Mouse (Mus musculus) ES-E14 (cell line): ENCODE data around the gene Uxt. TPM values are rescaled to one million over a fixed set of nuclear protein-coding genes. Genes with fewer than 3 reads are reported as not detected.

Experiments
- DNase-seq: peaks from one replicate; pipeline ENCODE4 v3.0.0-alpha.2; 2013; ENCODE audit warnings: low read depth, low spot score
- H3K27ac ChIP-seq: 2 replicates; pipeline ENCODE4 v1.5.1; 2012; ENCODE audit warnings: low read depth, mild to moderate bottlenecking, low read length, moderate library complexity, mixed read lengths; ENCODE audit not compliant: poor library complexity, insufficient read depth, severe bottlenecking
- H3K36me3 ChIP-seq: 2 replicates; pipeline ENCODE4 v1.6.1; 2012; ENCODE audit warnings: mild to moderate bottlenecking, low read length, moderate library complexity, mixed read lengths; ENCODE audit not compliant: control insufficient read depth, poor library complexity, insufficient read depth, severe bottlenecking
- H3K4me1 ChIP-seq, 2 experiments: fragments of 150-350 bp in 1 of 2; sonication (generic) in 1 of 2; 2 replicates each; pipeline ENCODE4 v1.6.1; 2012; ENCODE audit warnings: low read length in 2 of 2, mild to moderate bottlenecking in 1 of 2, mixed read lengths in 1 of 2; ENCODE audit not compliant: control insufficient read depth in 2 of 2, insufficient read depth in 2 of 2, poor library complexity in 1 of 2
- H3K4me3 ChIP-seq, 2 experiments: fragments of 150-350 bp in 1 of 2; sonication (generic) in 1 of 2; 2 replicates each; pipeline ENCODE4 v1.5.1; 2012; ENCODE audit warnings: low read length in 2 of 2, low read depth in 1 of 2, mild to moderate bottlenecking in 1 of 2, mixed read lengths in 1 of 2; ENCODE audit not compliant: insufficient read depth in 1 of 2, poor library complexity in 1 of 2, severe bottlenecking in 1 of 2
- H3K9ac ChIP-seq: 2 replicates; pipeline ENCODE4 v1.6.1; 2012; ENCODE audit warnings: low read depth, mild to moderate bottlenecking, low read length, mixed read lengths; ENCODE audit not compliant: poor library complexity, insufficient read depth, severe bottlenecking
- H3K9me3 ChIP-seq: fragments of 150-350 bp; sonication (generic); 2 replicates; pipeline ENCODE4 v1.6.1; 2012; ENCODE audit warnings: low read depth, mild to moderate bottlenecking, low read length; ENCODE audit not compliant: control insufficient read depth, insufficient read depth
- CHD2 ChIP-seq: IDR thresholded peaks from 2 replicates; pipeline ENCODE4 v1.6.1; 2014; ENCODE audit warnings: mild to moderate bottlenecking, low read depth, low read length, inconsistent platforms
- HCFC1 ChIP-seq: IDR thresholded peaks from 2 replicates; pipeline ENCODE4 v1.6.1; 2012; ENCODE audit warnings: low read length, inconsistent platforms, borderline replicate concordance; ENCODE audit not compliant: insufficient read depth
- MAFK ChIP-seq: IDR thresholded peaks from 2 replicates; pipeline ENCODE4 v1.6.1; 2014; ENCODE audit warnings: mild to moderate bottlenecking, low read depth, low read length, inconsistent platforms; ENCODE audit not compliant: insufficient read depth
- ZC3H11A ChIP-seq: IDR thresholded peaks from 2 replicates; pipeline ENCODE4 v1.6.1; 2012; ENCODE audit warnings: low read depth, mild to moderate bottlenecking, inconsistent platforms, low read length, borderline replicate concordance
- ZNF384 ChIP-seq: IDR thresholded peaks from 2 replicates; pipeline ENCODE4 v1.6.1; 2012; ENCODE audit warnings: low read depth, low read length, inconsistent platforms
- in situ Hi-C, 2 experiments: fragments of 600-800 bp; cut with MboI; formaldehyde crosslinking; loops; one replicate each; pipeline ENCODE4 v1.15.1; 2025; ENCODE audit warnings: low sequenced_read_pairs in 2 of 2, inconsistent platforms in 1 of 2; ENCODE audit not compliant: unreplicated experiment in 2 of 2
- total RNA-seq: library from RNA; depleted of rRNA; stranded (reverse); fragments of 300-350 nt; gene quantifications from 2 replicates; pipeline ENCODE4 v1.2.3, GENCODE M21; 2012; rRNA removed

Uxt gene
- 37.0 and 41.5 TPM in 2 replicates for total RNA-seq

- Histone ChIP-seq H3K9ac (peak within 1 kb of the TSS; percentile 88), H3K4me3 (peak within 1 kb of the TSS; percentile 83 to 87), H3K27ac (peak within 1 kb of the TSS; percentile 90), H3K9me3 (no peaks in the 10 kb centered on the region), H3K4me1 (no peaks in the 10 kb centered on the region), H3K36me3 (no peaks in the 10 kb centered on the region)
- TF ChIP-seq ZC3H11A (no peak), CHD2 (0 out of 2 replicates have a peak, but pooled peaks have one; percentile 40), HCFC1 (0 out of 2 replicates have a peak, but pooled peaks have one; percentile 16)
- DNase-seq: peak; percentile 77
- in situ Hi-C loops: no loop called here
Observed at GRCm38 (mm10) chrX:20961477-20962378, at the start of gene Uxt. Uxt (minus strand) TSS chrX:20962017.

GRCm38 (mm10) chrX:20980901-20981300 lies 19.1 kb upstream of the Uxt start:
- no peaks in the 10 kb centered on the region for H3K9me3 ChIP-seq
- H3K4me1 ChIP-seq: no peaks in the 10 kb centered on the region

GRCm38 (mm10) chrX:20950191-20950880 lies 11.5 kb downstream of the Uxt start, which contains the start of gene Elk1:
Elk1 (minus strand) TSS chrX:20950608.
- in situ Hi-C loops: no loop called here
- Histone ChIP-seq H3K9me3 (no peaks in the 10 kb centered on the region), H3K4me1 (no peaks in the 10 kb centered on the region), H3K36me3 (no peaks in the 10 kb centered on the region), H3K27ac (peak within 1 kb of the TSS; percentile 61), H3K9ac (peak within 1 kb of the TSS; percentile 84), H3K4me3 (peak within 1 kb of the TSS; percentile 65 to 85)
- TF ChIP-seq CHD2 (peak; percentile 58; the same call in 1 of the 2 replicates), HCFC1 (no peak), ZC3H11A (no peak), MAFK (no peak), ZNF384 (no peak)
- peak; percentile 71 for DNase-seq

More at GRCm38 (mm10) chrX:20980901-20981300, 19.1 kb upstream of the Uxt start:
- Histone ChIP-seq H3K9ac (no peak overlapping the region), H3K27ac (no peak overlapping the region), H3K4me3 (no peak overlapping the region), H3K36me3 (no peaks in the 10 kb centered on the region)
- TF ChIP-seq MAFK: no peak
- no peak for TF ChIP-seq ZC3H11A
- no peak for TF ChIP-seq HCFC1
- in situ Hi-C loops: no loop called here
- no peak for DNase-seq

- in situ Hi-C loops: no loop called here
- no peaks in the 10 kb centered on the region for H3K9me3 ChIP-seq
- no peak overlapping the region for H3K9ac ChIP-seq
- H3K4me1 ChIP-seq: no peaks in the 10 kb centered on the region
- H3K4me3 ChIP-seq: no peak overlapping the region
- TF ChIP-seq ZNF384: no peak
- TF ChIP-seq HCFC1: no peak
- TF ChIP-seq MAFK: no peak
- TF ChIP-seq ZC3H11A: no peak
- TF ChIP-seq CHD2: no peak
- no peaks in the 10 kb centered on the region for H3K36me3 ChIP-seq
- H3K27ac ChIP-seq: no peak overlapping the region
- no peak for DNase-seq
Observed at GRCm38 (mm10) chrX:20946055-20946454, 15.8 kb downstream of the Uxt start.
